Mouse (Mus musculus): ENCODE measurements at regions not wholly inside any gene's neighbourhood (a gene's known extent, or its start where the extent isn't known, plus 50 kb on each side); places are given as distances from the start of the nearest gene placed in this dataset.

GRCm38 (mm10) chr12:107608966-107609365 is 120.5 kb downstream of the 3110018I06Rik start:
- Histone ChIP-seq H3K4me1 (replicated peaks; ENCODE audit: insufficient read depth, low read length) (no peaks in the 10 kb centered on the region), H3K9me3 (replicated peaks; ENCODE audit: low read length) (no peaks in the 10 kb centered on the region), H3K36me3 (ENCODE audit: insufficient read depth, low read length) (no peaks in the 10 kb centered on the region), H3K27me3 (ENCODE audit: insufficient read depth, low read length) (no peaks in the 10 kb centered on the region), H3K9ac (ENCODE audit: low read depth, low read length) (no peak overlapping the region), H3K27ac (no peak overlapping the region), H3K4me2 (ENCODE audit: low read length) (no peak overlapping the region), H3K4me3 (replicated peaks; ENCODE audit: low read depth, low read length) (no peak overlapping the region)
- ATAC-seq (replicated peaks; ENCODE audit: low FRiP score, low read depth) (no peak), DNase-seq (ENCODE audit: low spot score) (no peak)
- TF ChIP-seq CTCF (IDR thresholded peaks at IDR 0.05; ENCODE audit: low read depth): no peak
- WGBS: 71% methylated on average over 6 of the region's 6 CpGs

GRCm38 (mm10) chr12:107609986-107610385 is 121.6 kb downstream of the 3110018I06Rik start:
- Histone ChIP-seq H3K9ac (ENCODE audit: low read depth, low read length) (no peak overlapping the region), H3K36me3 (ENCODE audit: insufficient read depth, low read length) (no peaks in the 10 kb centered on the region), H3K4me2 (ENCODE audit: low read length) (no peak overlapping the region), H3K27me3 (ENCODE audit: insufficient read depth, low read length) (no peaks in the 10 kb centered on the region), H3K9me3 (replicated peaks; ENCODE audit: low read length) (no peaks in the 10 kb centered on the region), H3K27ac (no peak overlapping the region), H3K4me3 (replicated peaks; ENCODE audit: low read depth, low read length) (no peak overlapping the region), H3K4me1 (replicated peaks; ENCODE audit: insufficient read depth, low read length) (no peaks in the 10 kb centered on the region)
- DNase-seq (ENCODE audit: low spot score) (no peak), ATAC-seq (replicated peaks; ENCODE audit: low FRiP score, low read depth) (no peak)
- no peak for TF ChIP-seq CTCF (IDR thresholded peaks at IDR 0.05; ENCODE audit: low read depth)
- WGBS: 46% methylated on average over 4 of the region's 4 CpGs

GRCm38 (mm10) chr12:107617212-107617994 is 129.0 kb downstream of the 3110018I06Rik start:
- Histone ChIP-seq H3K4me2 (ENCODE audit: low read length) (no peak overlapping the region), H3K27me3 (ENCODE audit: insufficient read depth, low read length) (no peaks in the 10 kb centered on the region), H3K36me3 (ENCODE audit: insufficient read depth, low read length) (no peaks in the 10 kb centered on the region), H3K27ac (no peak overlapping the region), H3K4me3 (replicated peaks; ENCODE audit: low read depth, low read length) (no peak overlapping the region), H3K4me1 (replicated peaks; ENCODE audit: insufficient read depth, low read length) (no peaks in the 10 kb centered on the region), H3K9me3 (replicated peaks; ENCODE audit: low read length) (no peaks in the 10 kb centered on the region), H3K9ac (ENCODE audit: low read depth, low read length) (no peak overlapping the region)
- ATAC-seq (replicated peaks; ENCODE audit: low FRiP score, low read depth) (no peak), DNase-seq (ENCODE audit: low spot score) (no peak)
- WGBS: 58% methylated on average over 16 of the region's 16 CpGs
- TF ChIP-seq CTCF (IDR thresholded peaks at IDR 0.05; ENCODE audit: low read depth): no peak

- Histone ChIP-seq H3K27me3 (ENCODE audit: insufficient read depth, low read length) (no peaks in the 10 kb centered on the region), H3K9ac (ENCODE audit: low read depth, low read length) (no peak overlapping the region), H3K4me1 (replicated peaks; ENCODE audit: insufficient read depth, low read length) (no peaks in the 10 kb centered on the region), H3K4me2 (ENCODE audit: low read length) (no peak overlapping the region), H3K27ac (no peak overlapping the region), H3K4me3 (replicated peaks; ENCODE audit: low read depth, low read length) (no peak overlapping the region), H3K9me3 (replicated peaks; ENCODE audit: low read length) (no peaks in the 10 kb centered on the region), H3K36me3 (ENCODE audit: insufficient read depth, low read length) (no peaks in the 10 kb centered on the region)
- no peak for TF ChIP-seq CTCF (IDR thresholded peaks at IDR 0.05; ENCODE audit: low read depth)
- no peak for DNase-seq (ENCODE audit: low spot score)
- 54% methylated on average over 3 of the region's 3 CpGs for WGBS
- ATAC-seq (replicated peaks; ENCODE audit: low FRiP score, low read depth): no peak
These were observed 136.0 kb downstream of the 3110018I06Rik start for GRCm38 (mm10) chr12:107624446-107624845.

GRCm38 (mm10) chr12:107648008-107648407 is 159.6 kb downstream of the 3110018I06Rik start:
- H3K4me1 ChIP-seq (replicated peaks; ENCODE audit: insufficient read depth, low read length): no peaks in the 10 kb centered on the region
- no peak overlapping the region for H3K27ac ChIP-seq
- no peak for DNase-seq (ENCODE audit: low spot score)
- H3K4me2 ChIP-seq (ENCODE audit: low read length): no peak overlapping the region
- H3K4me3 ChIP-seq (replicated peaks; ENCODE audit: low read depth, low read length): no peak overlapping the region
- H3K9ac ChIP-seq (ENCODE audit: low read depth, low read length): no peak overlapping the region
- ATAC-seq (replicated peaks; ENCODE audit: low FRiP score, low read depth): no peak
- 33% methylated on average over 9 of the region's 9 CpGs for WGBS
- no peaks in the 10 kb centered on the region for H3K9me3 ChIP-seq (replicated peaks; ENCODE audit: low read length)
- no peak for TF ChIP-seq CTCF (IDR thresholded peaks at IDR 0.05; ENCODE audit: low read depth)
- H3K36me3 ChIP-seq (ENCODE audit: insufficient read depth, low read length): no peaks in the 10 kb centered on the region
- no peaks in the 10 kb centered on the region for H3K27me3 ChIP-seq (ENCODE audit: insufficient read depth, low read length)

- Histone ChIP-seq H3K4me1 (replicated peaks; ENCODE audit: insufficient read depth, low read length) (no peaks in the 10 kb centered on the region), H3K27ac (no peak overlapping the region), H3K9me3 (replicated peaks; ENCODE audit: low read length) (no peaks in the 10 kb centered on the region), H3K4me3 (replicated peaks; ENCODE audit: low read depth, low read length) (no peak overlapping the region), H3K4me2 (ENCODE audit: low read length) (no peak overlapping the region), H3K9ac (ENCODE audit: low read depth, low read length) (no peak overlapping the region), H3K27me3 (ENCODE audit: insufficient read depth, low read length) (no peaks in the 10 kb centered on the region), H3K36me3 (ENCODE audit: insufficient read depth, low read length) (no peaks in the 10 kb centered on the region)
- ATAC-seq (replicated peaks; ENCODE audit: low FRiP score, low read depth) (no peak), DNase-seq (ENCODE audit: low spot score) (no peak)
- WGBS: 44% methylated on average over 3 of the region's 3 CpGs
- TF ChIP-seq CTCF (IDR thresholded peaks at IDR 0.05; ENCODE audit: low read depth): no peak
These were observed 163.8 kb downstream of the 3110018I06Rik start for GRCm38 (mm10) chr12:107652126-107652728.

All from kidney, postnatal 0 days (tissue).